Comparison of ENCODE assay signal across 13 mouse cellular contexts in the genomic region with DNA sequence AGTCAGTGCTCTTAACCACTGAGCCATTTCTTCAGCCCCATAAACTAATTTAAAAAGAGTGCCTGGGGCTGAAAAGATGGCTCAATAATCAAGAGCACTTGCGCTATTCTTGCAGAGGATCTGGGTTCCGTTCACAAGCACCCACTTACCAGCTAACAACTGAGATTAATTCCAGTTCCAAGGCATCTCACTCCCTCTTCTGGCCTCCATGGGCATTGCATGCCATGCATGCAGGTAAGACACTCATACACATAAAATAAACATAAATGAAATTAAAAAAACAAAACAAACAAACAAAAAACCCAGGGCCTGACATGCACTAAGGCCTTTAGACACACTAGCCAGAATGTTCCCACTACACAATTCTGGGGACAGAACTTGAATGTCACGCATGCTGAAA. TPM values are rescaled to one million over a fixed set of nuclear protein-coding genes. Genes with fewer than 3 reads are reported as not detected.
A peak's percentile ranks its signal among the peaks of the same experiment; 100 is the strongest.
DNase-seq lines count a peak whose midpoint lies in the region; ATAC-seq and TF ChIP-seq lines count a peak whose summit lies in the region.
"Had no signal": no experiment of that assay in that cellular context is flagged by ENCODE, and none has a peak within 500 bp of the region (broad histone marks: within the 10 kb centered on the region; RNA-seq: fewer than 3 reads in every experiment).

No protein-coding gene starts in this region.

- TF ChIP-seq POLR2A in cerebellum, adult 2 months (IDR thresholded peaks at IDR 0.05; ENCODE audit: borderline replicate concordance, insufficient read depth, low read length): no peak
- TF ChIP-seq POLR2A in liver, adult 2 months (IDR thresholded peaks at IDR 0.05; ENCODE audit: extremely low read depth, insufficient read depth, low read length): no peak
- no peak for TF ChIP-seq POLR2A in CH12.LX (IDR thresholded peaks at IDR 0.05; ENCODE audit: low read depth, low read length)
- TF ChIP-seq POLR2A in cortical plate, adult 2 months (IDR thresholded peaks at IDR 0.05; ENCODE audit: extremely low read depth, insufficient read depth, low read length): no peak

- ATAC-seq in liver, embryonic 12.5 days: no peak
- no peak for ATAC-seq in frontal cortex, adult (ENCODE audit: low TSS enrichment)

- dilution Hi-C loops in CH12.LX (cut with MboI; ENCODE audit: extremely low pct_ligation_motif_present, extremely low pct_unique_long_range_greater_than_20kb, low sequenced_read_pairs): no loop called here

- no peak overlapping the region for H3K27ac ChIP-seq in cerebellum, adult 2 months (ENCODE audit: insufficient read depth, low read length)
- H3K27ac ChIP-seq in liver, adult 2 months (replicated peaks; ENCODE audit: insufficient read depth, low read depth, low read length): no peak overlapping the region
- no peak overlapping the region for H3K27ac ChIP-seq in liver, embryonic 12.5 days
- H3K27ac ChIP-seq in CH12.LX (ENCODE audit: insufficient read depth, low read depth): no peak overlapping the region
- no peak overlapping the region for H3K27ac ChIP-seq in cortical plate, adult 2 months (ENCODE audit: insufficient read depth, low read length)
- H3K27ac ChIP-seq: limb, embryonic 12.5 days had no signal

- no peak for TF ChIP-seq EP300 in CH12.LX (IDR thresholded peaks at IDR 0.05; ENCODE audit: low read length)

- H3K36me3 ChIP-seq in liver, adult 2 months (ENCODE audit: control insufficient read depth, insufficient read depth, low read length): no peaks in the 10 kb centered on the region
- no peaks in the 10 kb centered on the region for H3K36me3 ChIP-seq in liver, embryonic 12.5 days
- no peaks in the 10 kb centered on the region for H3K36me3 ChIP-seq in CH12.LX (replicated peaks in 1 of 2; ENCODE audit: control insufficient read depth in 1 of 2, insufficient read depth in 1 of 2, low read length in 1 of 2)
- H3K36me3 ChIP-seq: limb, embryonic 12.5 days had no signal

- H3K4me3 ChIP-seq in cerebellum, adult 2 months (replicated peaks; ENCODE audit: insufficient read depth, low read depth, low read length): no peak overlapping the region
- no peak overlapping the region for H3K4me3 ChIP-seq in liver, adult 2 months (ENCODE audit: insufficient read depth, low read depth, low read length)
- no peak overlapping the region for H3K4me3 ChIP-seq in liver, embryonic 12.5 days
- no peak overlapping the region for H3K4me3 ChIP-seq in CH12.LX (replicated peaks in 1 of 3; ENCODE audit: low read depth in 2 of 3, low read length in 2 of 3, poor library complexity in 1 of 3)
- no peak overlapping the region for H3K4me3 ChIP-seq in cortical plate, adult 2 months (ENCODE audit: insufficient read depth, low read length)
- H3K4me3 ChIP-seq: limb, embryonic 12.5 days had no signal

- no peaks in the 10 kb centered on the region for H3K27me3 ChIP-seq in cerebellum, adult 2 months (ENCODE audit: control insufficient read depth, insufficient read depth, low read length)
- H3K27me3 ChIP-seq in liver, adult 2 months (ENCODE audit: control insufficient read depth, insufficient read depth, low read length): no peaks in the 10 kb centered on the region
- no peaks in the 10 kb centered on the region for H3K27me3 ChIP-seq in liver, embryonic 12.5 days (replicated peaks)
- no peaks in the 10 kb centered on the region for H3K27me3 ChIP-seq in CH12.LX (replicated peaks)

- no peak for DNase-seq in cerebellum, adult 2 months
- no peak for DNase-seq in cerebellum, adult 9-11 months
- DNase-seq in liver, adult 2 months (ENCODE audit: extremely low read depth, low read depth, low spot score): no peak
- DNase-seq in CH12.LX (ENCODE audit: extremely low read depth) (no peak), MN1 (ENCODE audit: low spot score) (no peak)
- DNase-seq: cerebellum, postnatal 14 days; heart, adult 18-20 months; heart, postnatal 36 days; kidney, adult 9 months had no signal

- peak; percentile 41; the same call in 1 of the 2 replicates for TF ChIP-seq CTCF in cerebellum, adult 2 months (IDR thresholded peaks at IDR 0.05; ENCODE audit: borderline replicate concordance, insufficient read depth, low read depth, low read length)
- TF ChIP-seq CTCF in liver, adult 2 months (IDR thresholded peaks at IDR 0.05; ENCODE audit: low read depth, low read length): peak; percentile 23; the same call in 1 of the 2 replicates
- TF ChIP-seq CTCF in CH12.LX (conservative IDR thresholded peaks at IDR 0.05 in 1 of 2, IDR thresholded peaks at IDR 0.05 in 1 of 2; ENCODE audit: low read depth in 2 of 2, low read length in 2 of 2): peak; percentile 18 to 69; a peak in 2 of 4 replicates
- peak; percentile 41; the same call in 1 of the 2 replicates for TF ChIP-seq CTCF in cortical plate, adult 2 months (IDR thresholded peaks at IDR 0.05; ENCODE audit: extremely low read depth, insufficient read depth, low read length)

- WGBS in cerebellum, adult 2 months: 93% methylated on average over 3 of the region's 3 CpGs
- 95% methylated on average over 3 of the region's 3 CpGs for WGBS in liver, adult 2 months
- 85% methylated on average over 3 of the region's 3 CpGs for WGBS in liver, embryonic 12.5 days (ENCODE audit: insufficient replicate concordance)

- peak; percentile 66 for TF ChIP-seq RAD21 in CH12.LX (IDR thresholded peaks at IDR 0.05; ENCODE audit: low read depth, low read length)

- 0 out of 2 replicates have a peak, but pooled peaks cover 3% of the 10 kb centered on the region for H3K9me3 ChIP-seq in liver, embryonic 12.5 days (replicated peaks)
- H3K9me3 ChIP-seq in CH12.LX (replicated peaks; ENCODE audit: low read length): peaks cover 2% of the 10 kb centered on the region
- H3K9me3 ChIP-seq: limb, embryonic 12.5 days had no signal

- in situ Hi-C loops in CH12.LX (cut with MboI; ENCODE audit: low pct_ligation_motif_present, low pct_unique_long_range_greater_than_20kb, low sequenced_read_pairs): no loop called here

- peaks cover 14% of the 10 kb centered on the region for H3K4me1 ChIP-seq in cerebellum, adult 2 months (ENCODE audit: control insufficient read depth, insufficient read depth, low read length)
- H3K4me1 ChIP-seq in liver, adult 2 months (ENCODE audit: control insufficient read depth, insufficient read depth, low read length): no peaks in the 10 kb centered on the region
- H3K4me1 ChIP-seq in liver, embryonic 12.5 days: peaks cover 76% of the 10 kb centered on the region
- H3K4me1 ChIP-seq in CH12.LX (ENCODE audit: control insufficient read depth in 1 of 2, insufficient read depth in 2 of 2): peaks cover 21 to 33% of the 10 kb centered on the region in 2 experiments
- H3K4me1 ChIP-seq in cortical plate, adult 2 months (ENCODE audit: control insufficient read depth, insufficient read depth, low read length): peaks cover 2% of the 10 kb centered on the region; the same call in 1 of the 2 replicates

- no peaks in the 10 kb centered on the region for H3K79me2 ChIP-seq in liver, adult 2 months (ENCODE audit: control insufficient read depth, insufficient read depth, low read length)
- no peaks in the 10 kb centered on the region for H3K79me2 ChIP-seq in CH12.LX (replicated peaks; ENCODE audit: control insufficient read depth, extremely low read depth, insufficient read depth, poor library complexity, severe bottlenecking)

- H3K9ac ChIP-seq in liver, adult 2 months (ENCODE audit: low read depth, low read length): no peak overlapping the region
- no peak overlapping the region for H3K9ac ChIP-seq in liver, embryonic 12.5 days
- H3K9ac ChIP-seq in CH12.LX (ENCODE audit: insufficient read depth, low read depth): no peak overlapping the region
- H3K9ac ChIP-seq: limb, embryonic 12.5 days had no signal

- no peak overlapping the region for H3K4me2 ChIP-seq in liver, embryonic 12.5 days
- no peak overlapping the region for H3K4me2 ChIP-seq in CH12.LX (ENCODE audit: insufficient read depth, low read depth, poor library complexity, severe bottlenecking)
- H3K4me2 ChIP-seq: limb, embryonic 12.5 days had no signal

TF ChIP-seq in CH12.LX, 34 proteins besides CTCF, POLR2A, EP300 and RAD21:
- TF ChIP-seq MXI1 (IDR thresholded peaks at IDR 0.05; ENCODE audit: low read depth, low read length) (no peak), ZC3H11A (IDR thresholded peaks at IDR 0.05; ENCODE audit: low read depth, low read length) (peak; percentile 45), ZMIZ1 (IDR thresholded peaks at IDR 0.05; ENCODE audit: low read depth, low read length) (no peak), IRF4 (IDR thresholded peaks at IDR 0.05; ENCODE audit: low read depth, low read length) (no peak), MAX (IDR thresholded peaks at IDR 0.05; ENCODE audit: low read length) (no peak), ZKSCAN1 (IDR thresholded peaks at IDR 0.05; ENCODE audit: borderline replicate concordance, low read depth, low read length) (no peak), HCFC1 (IDR thresholded peaks at IDR 0.05; ENCODE audit: low read depth, low read length) (no peak), POLR2AphosphoS2 (IDR thresholded peaks at IDR 0.05; ENCODE audit: low read depth, low read length) (no peak), MYC (IDR thresholded peaks at IDR 0.05; ENCODE audit: low read depth, low read length) (0 out of 2 replicates have a peak, but pooled peaks have one; percentile 22), CHD1 (IDR thresholded peaks at IDR 0.05; ENCODE audit: low read depth, low read length) (no peak), JUND (conservative IDR thresholded peaks at IDR 0.05; ENCODE audit: low read depth, low read length) (no peak), JUN (IDR thresholded peaks at IDR 0.05; ENCODE audit: insufficient read depth, low read depth, low read length) (no peak), ZNF384 (IDR thresholded peaks at IDR 0.05; ENCODE audit: low read depth, low read length) (no peak), SMC3 (IDR thresholded peaks at IDR 0.05; ENCODE audit: low read depth, low read length) (peak; percentile 81), NELFE (IDR thresholded peaks at IDR 0.05; ENCODE audit: low read depth, low read length) (no peak)

RNA-seq across cellular contexts. Expression of a gene that starts 34.6 kb away (rescaled TPM):
- polyA plus RNA-seq in cerebellum, adult 2 months (2012; rRNA removed): 23.1 and 24.3 TPM in 2 replicates
- total RNA-seq in liver, adult 2 months (2014; rRNA removed): 0.18 and 0.34 TPM in 2 replicates
- polyA plus RNA-seq in liver, adult 2 months (2012; rRNA removed): 0.44 and 0.80 TPM in 2 replicates
- 9.3 and 9.8 TPM in 2 replicates for polyA plus RNA-seq in liver, embryonic 12.5 days (2016; fragmentation: Nextera tagmentation; extraction: Ambion mirVana)
- total RNA-seq in CH12.LX (2012; rRNA removed): 3.5 and 3.7 TPM in 2 replicates
- total RNA-seq in CH12.LX (2014; rRNA removed): 1.0 and 1.3 TPM in 2 replicates
- polyA plus RNA-seq in CH12.LX (2012; ENCODE audit: insufficient read length, low read depth): 1.9 and 3.5 TPM in 2 replicates
- polyA plus RNA-seq in cortical plate, adult 2 months (2012; rRNA removed): 33.6 and 33.9 TPM in 2 replicates
